Comparison of ENCODE assay signal across 8 mouse cellular contexts in genomic region chr9:99449886-99450647, GRCm38 (mm10). TPM values are rescaled to one million over a fixed set of nuclear protein-coding genes. Genes with fewer than 3 reads are reported as not detected.
DNase-seq lines count a peak whose midpoint lies in the region; ATAC-seq and TF ChIP-seq lines count a peak whose summit lies in the region.

No protein-coding gene starts in this region.

- DNase-seq in forebrain, embryonic 14.5 days (ENCODE audit: low spot score), result peak; percentile 71
- DNase-seq in forebrain, embryonic 11.5 days (ENCODE audit: low spot score), result no peak
- peak; percentile 69 for DNase-seq in midbrain, embryonic 14.5 days
- no peak for DNase-seq in midbrain, embryonic 10.5 days (ENCODE audit: low spot score)
- DNase-seq in left cerebral cortex, postnatal 4 days, result no peak
- DNase-seq in neural tube, embryonic 10.5 days (ENCODE audit: extremely low spot score, low spot score), result no peak

- H3K4me1 ChIP-seq in forebrain, embryonic 14.5 days (ENCODE audit: control insufficient read depth, insufficient read depth, low read length), result no peaks in the 10 kb centered on the region
- no peaks in the 10 kb centered on the region for H3K4me1 ChIP-seq in forebrain, embryonic 11.5 days (replicated peaks; ENCODE audit: control insufficient read depth, insufficient read depth, low read length)
- H3K4me1 ChIP-seq in midbrain, embryonic 14.5 days (ENCODE audit: control insufficient read depth, insufficient read depth, low read length), result no peaks in the 10 kb centered on the region
- H3K4me1 ChIP-seq in midbrain, embryonic 10.5 days, result peaks cover 8% of the 10 kb centered on the region
- H3K4me1 ChIP-seq in small intestine, adult 2 months (ENCODE audit: control insufficient read depth, insufficient read depth, insufficient read length, low read length), result peaks cover 2% of the 10 kb centered on the region

- H3K36me3 ChIP-seq in forebrain, embryonic 14.5 days (ENCODE audit: control insufficient read depth, insufficient read depth, low read length), result no peaks in the 10 kb centered on the region
- H3K36me3 ChIP-seq in forebrain, embryonic 11.5 days (ENCODE audit: control insufficient read depth, insufficient read depth, low read length), result no peaks in the 10 kb centered on the region
- no peaks in the 10 kb centered on the region for H3K36me3 ChIP-seq in midbrain, embryonic 14.5 days (ENCODE audit: control insufficient read depth, insufficient read depth, low read length)
- H3K36me3 ChIP-seq in midbrain, embryonic 10.5 days, result no peaks in the 10 kb centered on the region
- no peaks in the 10 kb centered on the region for H3K36me3 ChIP-seq in small intestine, adult 2 months (ENCODE audit: control insufficient read depth, insufficient read depth, low read length)

- H3K4me3 ChIP-seq in forebrain, embryonic 14.5 days (ENCODE audit: low read depth, low read length), result no peak overlapping the region
- no peak overlapping the region for H3K4me3 ChIP-seq in forebrain, embryonic 11.5 days (ENCODE audit: low read depth, low read length)
- no peak overlapping the region for H3K4me3 ChIP-seq in midbrain, embryonic 14.5 days (replicated peaks; ENCODE audit: low read depth, low read length)
- H3K4me3 ChIP-seq in midbrain, embryonic 10.5 days, result no peak overlapping the region
- H3K4me3 ChIP-seq in small intestine, adult 2 months (ENCODE audit: low read depth, low read length), result no peak overlapping the region

- H3K9ac ChIP-seq in forebrain, embryonic 14.5 days (ENCODE audit: low read length), result no peak overlapping the region
- no peak overlapping the region for H3K9ac ChIP-seq in forebrain, embryonic 11.5 days (ENCODE audit: low read length)
- no peak overlapping the region for H3K9ac ChIP-seq in midbrain, embryonic 14.5 days (replicated peaks; ENCODE audit: low read length)

- H3K27ac ChIP-seq in forebrain, embryonic 14.5 days (ENCODE audit: low read depth, low read length), result no peak overlapping the region
- H3K27ac ChIP-seq in forebrain, embryonic 11.5 days (ENCODE audit: low read depth, low read length), result no peak overlapping the region
- no peak overlapping the region for H3K27ac ChIP-seq in midbrain, embryonic 14.5 days (replicated peaks; ENCODE audit: low read depth, low read length)
- H3K27ac ChIP-seq in midbrain, embryonic 10.5 days (replicated peaks), result no peak overlapping the region
- H3K27ac ChIP-seq in small intestine, adult 2 months (ENCODE audit: insufficient read depth, low read depth, low read length), result no peak overlapping the region

- H3K27me3 ChIP-seq in forebrain, embryonic 14.5 days (replicated peaks; ENCODE audit: control insufficient read depth, insufficient read depth, low read length), result no peaks in the 10 kb centered on the region
- H3K27me3 ChIP-seq in forebrain, embryonic 11.5 days (ENCODE audit: control insufficient read depth, insufficient read depth, low read length), result no peaks in the 10 kb centered on the region
- H3K27me3 ChIP-seq in midbrain, embryonic 14.5 days (ENCODE audit: control insufficient read depth, insufficient read depth, low read length), result no peaks in the 10 kb centered on the region
- H3K27me3 ChIP-seq in midbrain, embryonic 10.5 days (ENCODE audit: low read depth, poor library complexity, severe bottlenecking), result peaks cover 17% of the 10 kb centered on the region
- H3K27me3 ChIP-seq in small intestine, adult 2 months (ENCODE audit: control insufficient read depth, insufficient read depth, low read length), result no peaks in the 10 kb centered on the region

- WGBS in forebrain, embryonic 14.5 days, result 45% methylated on average over 9 of the region's 9 CpGs
- 41% methylated on average over 9 of the region's 9 CpGs for WGBS in forebrain, embryonic 11.5 days
- 50% methylated on average over 9 of the region's 9 CpGs for WGBS in midbrain, embryonic 14.5 days
- 46% methylated on average over 9 of the region's 9 CpGs for WGBS in midbrain, embryonic 10.5 days
- 33% methylated on average over 9 of the region's 9 CpGs for WGBS in small intestine, adult 2 months

- H3K4me2 ChIP-seq in forebrain, embryonic 14.5 days (ENCODE audit: low read length), result no peak overlapping the region
- H3K4me2 ChIP-seq in forebrain, embryonic 11.5 days (ENCODE audit: low read depth, low read length, severe bottlenecking), result no peak overlapping the region
- H3K4me2 ChIP-seq in midbrain, embryonic 14.5 days (ENCODE audit: low read length), result no peak overlapping the region

- no peaks in the 10 kb centered on the region for H3K9me3 ChIP-seq in forebrain, embryonic 14.5 days (replicated peaks; ENCODE audit: control insufficient read depth, low read length)
- no peaks in the 10 kb centered on the region for H3K9me3 ChIP-seq in forebrain, embryonic 11.5 days (ENCODE audit: control insufficient read depth, low read length)
- no peaks in the 10 kb centered on the region for H3K9me3 ChIP-seq in midbrain, embryonic 14.5 days (ENCODE audit: control insufficient read depth, low read length)
- H3K9me3 ChIP-seq in midbrain, embryonic 10.5 days (replicated peaks), result no peaks in the 10 kb centered on the region

- intact Hi-C loops in left cerebral cortex, postnatal 4 days (cut with DNase I), result loop anchor here (5.0 to 10.0 kb wide), 3 partner anchors 195 to 475 kb away; no protein-coding TSS in a partner anchor

- TF ChIP-seq POLR2A in small intestine, adult 2 months (IDR thresholded peaks at IDR 0.05; ENCODE audit: low read depth, low read length), result no peak

- TF ChIP-seq CTCF in small intestine, adult 2 months (IDR thresholded peaks at IDR 0.05; ENCODE audit: extremely low read depth, insufficient read length, insufficient replicate concordance, low read depth, low read length), result peak; percentile 5; the same call in 1 of the 2 replicates

- no peak for ATAC-seq in forebrain, embryonic 14.5 days
- ATAC-seq in forebrain, embryonic 11.5 days (replicated peaks; ENCODE audit: low FRiP score), result no peak
- no peak for ATAC-seq in midbrain, embryonic 14.5 days (ENCODE audit: low FRiP score, low TSS enrichment)
- ATAC-seq in granulocyte monocyte progenitor cell, adult 5-6 weeks (replicated peaks; ENCODE audit: poor library complexity, severe bottlenecking), result peak; percentile 57

RNA-seq across cellular contexts. Expression of gene Nme9, which starts 1.2 kb away (rescaled TPM):
- polyA plus RNA-seq in forebrain, embryonic 14.5 days (2014; fragmentation: Nextera tagmentation; extraction: Ambion mirVana), result 0.54 and 1.5 TPM in 2 replicates
- not detected in 2 replicates for polyA plus RNA-seq in forebrain, embryonic 11.5 days (2014; fragmentation: Nextera tagmentation; extraction: Ambion mirVana)
- polyA plus RNA-seq in midbrain, embryonic 14.5 days (2014; fragmentation: Nextera tagmentation; extraction: Ambion mirVana), result 0.31 TPM in 1 of 2 replicates, not detected in the other
- polyA plus RNA-seq in midbrain, embryonic 10.5 days (2016; fragmentation: Nextera tagmentation; extraction: Ambion mirVana), result not detected in 2 replicates
- total RNA-seq in granulocyte monocyte progenitor cell, adult 5-6 weeks (2014; fragmentation: Nextera tagmentation), result not detected in 2 replicates
- not detected in 2 replicates for total RNA-seq in granulocyte monocyte progenitor cell, adult 5-6 weeks (2017)
- polyA plus RNA-seq in small intestine, adult 2 months (2012; rRNA removed), result 0.19 and 0.43 TPM in 2 replicates
- under 1 TPM in 1 of 2 experiments, not detected in 1; 0.48 TPM for total RNA-seq in left cerebral cortex, postnatal 4 days (2021)

RNA-seq across cellular contexts. Expression of gene Mras, which starts 12.9 kb away (rescaled TPM):
- 51.8 and 56.8 TPM in 2 replicates for polyA plus RNA-seq in forebrain, embryonic 14.5 days (2014; fragmentation: Nextera tagmentation; extraction: Ambion mirVana)
- 15.5 and 16.8 TPM in 2 replicates for polyA plus RNA-seq in forebrain, embryonic 11.5 days (2014; fragmentation: Nextera tagmentation; extraction: Ambion mirVana)
- 58.0 and 59.9 TPM in 2 replicates for polyA plus RNA-seq in midbrain, embryonic 14.5 days (2014; fragmentation: Nextera tagmentation; extraction: Ambion mirVana)
- 8.0 and 11.7 TPM in 2 replicates for polyA plus RNA-seq in midbrain, embryonic 10.5 days (2016; fragmentation: Nextera tagmentation; extraction: Ambion mirVana)
- 6.7 and 19.6 TPM in 2 replicates for total RNA-seq in granulocyte monocyte progenitor cell, adult 5-6 weeks (2014; fragmentation: Nextera tagmentation)
- 3.2 and 9.2 TPM in 2 replicates for total RNA-seq in granulocyte monocyte progenitor cell, adult 5-6 weeks (2017)
- polyA plus RNA-seq in small intestine, adult 2 months (2012; rRNA removed), result 2.6 TPM in 2 replicates
- total RNA-seq in left cerebral cortex, postnatal 4 days (2021), result 10 to 100 TPM; 66.3 to 72.2 TPM

Comparison
In these comparisons a context has a peak if more than half of its experiments do, and no peak if none do; other contexts are left out.
1. DNase-seq: peak in forebrain, embryonic 14.5 days (single experiment) and midbrain, embryonic 14.5 days (single experiment); none in forebrain, embryonic 11.5 days (single experiment), midbrain, embryonic 10.5 days (single experiment), left cerebral cortex, postnatal 4 days (single experiment) and neural tube, embryonic 10.5 days (single experiment).